Mouse (Mus musculus) T-helper 1 cell (primary cell): ENCODE measurements at regions not wholly inside any gene's neighbourhood (a gene's known extent, or its start where the extent isn't known, plus 50 kb on each side); places are given as distances from the start of the nearest gene placed in this dataset.
"Not testable (repeated sequence)": the region's sequence is repeated elsewhere in the genome, so short reads cannot be mapped to it uniquely, and the experiment has no call there.

Experiments used
- in situ Hi-C: fragments of 300-600 bp; cut with MboI, MseI; formaldehyde crosslinking; loops from one replicate; pipeline ENCODE4 v1.15.1; 2025; ENCODE audit warnings: high pct_unique_total_duplicates

- in situ Hi-C loops = loop anchor here (5.0 kb wide), 1 partner anchor 212 kb away; no protein-coding TSS in a partner anchor
These were observed 179.9 kb upstream of the Slitrk6 start for GRCm38 (mm10) chr14:110934816-110935215.

GRCm38 (mm10) chr14:110921989-110922388, 167.0 kb upstream of the Slitrk6 start:
- in situ Hi-C loops = no loop called here

GRCm38 (mm10) chr14:110913341-110913740, 158.4 kb upstream of the Slitrk6 start:
- in situ Hi-C loops = loop anchor here (10.0 kb wide), 1 partner anchor 441 kb away; no protein-coding TSS in a partner anchor

- in situ Hi-C loops = no loop called here
These were observed 137.9 kb upstream of the Slitrk6 start for GRCm38 (mm10) chr14:110892865-110893264.

- in situ Hi-C loops = no loop called here
These were observed 116.4 kb upstream of the Slitrk6 start for GRCm38 (mm10) chr14:110871339-110871738.

- in situ Hi-C loops = no loop called here
These were observed 69.7 kb upstream of the Slitrk6 start for GRCm38 (mm10) chr14:110824642-110825041.

- in situ Hi-C loops = not testable (repeated sequence)
These were observed 67.2 kb upstream of the Slitrk6 start for GRCm38 (mm10) chr14:110822174-110822573.
